Mouse (Mus musculus): ENCODE measurements around the gene Arntl.

Arntl gene

GRCm38 (mm10) chr7:113206644-113207470, at the start of gene Arntl:
TSS of gene Arntl (plus strand) at chr7:113207465.
- peak; percentile 97 for DNase-seq (ENCODE audit: low read depth)

DNA sequence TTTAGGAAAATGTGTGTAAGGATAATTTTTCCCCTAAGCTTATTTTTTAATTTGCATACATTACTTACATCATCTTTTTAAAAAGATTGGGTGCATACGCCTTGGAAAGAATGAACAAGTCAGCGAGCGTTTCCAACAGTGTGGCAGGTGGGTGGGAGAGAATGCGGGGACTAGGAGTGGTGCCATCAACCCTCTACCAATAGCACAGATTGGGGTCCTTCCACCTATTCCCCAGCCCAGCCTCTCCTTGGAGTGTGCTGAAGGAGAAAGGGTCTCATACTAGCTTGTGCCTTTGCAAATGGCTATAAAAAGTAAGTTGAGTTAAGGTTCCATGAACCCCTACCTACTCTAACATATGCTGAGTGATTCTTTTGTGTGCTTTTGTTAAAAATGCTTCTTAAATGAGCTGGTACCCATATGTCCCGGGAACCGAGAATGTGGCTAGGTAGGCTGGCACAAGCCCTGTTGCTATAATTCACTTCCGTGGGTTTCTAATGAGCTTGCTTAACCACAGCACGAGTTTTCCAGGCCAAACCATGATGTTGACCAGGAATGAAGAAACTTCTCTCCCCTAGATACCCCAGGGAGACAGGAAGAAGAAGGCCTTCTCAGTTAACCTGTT, 46.1 kb upstream of the Arntl start:
- no peak for DNase-seq (ENCODE audit: low read depth)

DNA sequence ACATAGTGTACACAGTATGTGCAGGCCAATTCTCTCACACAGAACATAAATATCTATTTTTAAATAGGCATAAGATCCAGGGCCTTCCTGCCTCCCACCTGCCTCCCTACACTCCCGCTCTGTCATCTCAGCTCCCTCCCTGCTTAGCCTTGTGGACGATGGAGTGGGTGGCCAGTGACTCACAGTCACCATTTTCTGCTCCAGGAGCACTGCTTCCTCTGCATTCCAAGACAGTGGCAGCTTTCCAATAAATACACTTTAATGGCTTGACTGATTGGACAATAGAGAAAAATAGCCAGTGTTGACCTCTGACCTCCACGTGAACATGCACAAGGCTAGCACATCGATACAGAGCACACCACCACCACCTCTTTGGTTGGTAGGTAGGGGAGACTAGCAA, 42.5 kb upstream of the Arntl start:
- peak; percentile 57 for DNase-seq (ENCODE audit: low read depth)

DNA sequence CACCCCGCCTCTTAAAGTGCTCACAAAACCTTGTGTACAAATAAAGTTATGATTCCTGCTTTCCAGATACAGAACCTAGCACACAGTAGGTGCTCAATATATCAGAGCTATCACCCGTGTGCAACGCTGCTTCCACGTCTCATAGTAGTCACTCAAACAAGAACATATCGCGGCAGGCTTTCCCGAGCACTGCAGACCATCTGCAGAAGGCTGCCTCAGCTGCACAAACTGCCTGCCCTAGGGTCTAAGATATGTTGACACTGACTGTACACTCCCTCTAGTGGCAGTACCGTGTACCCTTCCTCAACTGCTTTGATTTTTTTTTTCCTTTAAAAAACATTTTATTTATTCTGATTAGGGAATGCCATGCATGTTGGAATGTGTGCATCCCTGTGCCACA, 40.2 kb upstream of the Arntl start:
- peak; percentile 67 for DNase-seq (ENCODE audit: low read depth)

- DNase-seq (ENCODE audit: low read depth), result peak; percentile 76
Measured at GRCm38 (mm10) chr7:113168609-113169008, 38.7 kb upstream of the Arntl start.

DNA sequence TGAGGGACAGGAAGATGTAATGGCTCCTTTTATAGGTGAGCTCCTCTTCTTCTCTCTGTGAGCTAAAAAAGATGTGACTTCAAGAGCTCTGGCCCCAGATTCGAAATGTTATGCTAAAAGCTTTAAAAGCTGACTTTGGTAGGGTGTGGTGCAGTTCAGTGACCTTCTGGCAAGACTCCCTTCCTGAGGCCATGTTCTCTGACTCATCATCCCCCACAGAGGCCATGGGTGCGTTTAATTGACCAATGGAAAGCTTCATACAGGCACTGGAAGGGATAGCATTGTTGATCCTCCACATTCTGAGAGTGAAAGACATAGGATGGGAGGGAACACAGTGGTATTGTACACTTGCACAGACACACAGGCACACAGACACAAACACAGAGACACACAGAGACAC, 34.8 kb upstream of the Arntl start:
- peak; percentile 91 for DNase-seq (ENCODE audit: low read depth)

GRCm38 (mm10) chr7:113175481-113175880, 31.8 kb upstream of the Arntl start:
- no peak for DNase-seq (ENCODE audit: low read depth)

GRCm38 (mm10) chr7:113178073-113178472, 29.2 kb upstream of the Arntl start:
- DNase-seq (ENCODE audit: low read depth), result no peak

DNA sequence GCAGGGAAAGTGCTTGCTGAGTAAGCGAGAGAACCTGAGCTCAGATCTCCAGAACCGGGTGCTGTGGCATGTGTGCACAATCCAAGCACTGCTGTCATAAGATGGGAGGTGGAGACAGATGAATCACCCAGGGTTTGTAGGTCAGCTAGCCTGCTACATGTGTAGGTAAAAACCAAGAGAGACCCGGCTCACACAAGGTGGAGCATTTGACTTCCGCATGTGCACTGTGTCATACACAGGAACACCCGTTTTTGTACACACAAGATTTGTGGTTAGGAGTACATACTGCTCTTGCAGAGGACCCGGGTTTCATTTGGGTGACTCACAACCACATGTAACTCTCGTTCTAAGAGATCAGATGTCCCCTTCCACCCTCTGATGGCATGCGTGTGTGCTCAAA, 23.5 kb upstream of the Arntl start:
- DNase-seq (ENCODE audit: low read depth), result peak; percentile 55

GRCm38 (mm10) chr7:113185056-113185455, 22.2 kb upstream of the Arntl start:
- DNase-seq (ENCODE audit: low read depth), result no peak

DNA sequence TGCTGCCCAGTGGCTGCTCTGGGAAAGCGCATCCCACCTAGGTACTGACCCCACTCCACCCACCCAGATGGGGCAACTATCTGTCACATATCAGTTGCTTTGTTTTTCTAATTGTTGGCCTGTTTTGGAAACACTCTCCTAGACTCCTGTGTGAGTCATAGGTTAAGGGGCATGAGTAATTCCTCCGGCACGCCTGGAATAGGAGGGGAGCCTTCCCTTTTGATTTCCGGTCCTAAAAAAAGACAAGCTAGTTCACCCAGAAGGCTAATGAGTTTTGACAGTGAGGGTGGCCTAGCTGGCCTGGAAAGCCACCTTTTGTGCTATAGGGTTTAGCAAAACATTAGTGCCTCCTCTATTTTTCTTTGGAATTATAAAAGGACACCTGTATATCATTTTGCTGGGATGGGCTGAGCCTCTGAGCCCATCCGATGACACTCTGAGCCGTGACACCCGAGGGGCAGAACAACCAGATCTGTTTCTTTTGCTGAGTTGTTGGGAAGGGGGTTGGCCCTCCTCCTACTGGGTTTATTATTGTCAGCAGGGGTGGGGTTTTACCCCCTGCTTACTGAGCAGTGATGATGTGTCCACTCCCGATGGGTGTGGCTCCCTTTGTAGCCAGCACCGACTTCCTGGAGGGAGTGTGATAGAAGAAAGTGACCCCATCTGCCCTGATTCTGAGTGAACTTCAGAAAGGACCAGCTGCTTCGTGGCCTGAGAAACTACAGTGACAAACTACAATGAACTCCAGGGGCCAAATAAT, 21.0 kb upstream of the Arntl start:
- DNase-seq (ENCODE audit: low read depth), result peak; percentile 77

DNA sequence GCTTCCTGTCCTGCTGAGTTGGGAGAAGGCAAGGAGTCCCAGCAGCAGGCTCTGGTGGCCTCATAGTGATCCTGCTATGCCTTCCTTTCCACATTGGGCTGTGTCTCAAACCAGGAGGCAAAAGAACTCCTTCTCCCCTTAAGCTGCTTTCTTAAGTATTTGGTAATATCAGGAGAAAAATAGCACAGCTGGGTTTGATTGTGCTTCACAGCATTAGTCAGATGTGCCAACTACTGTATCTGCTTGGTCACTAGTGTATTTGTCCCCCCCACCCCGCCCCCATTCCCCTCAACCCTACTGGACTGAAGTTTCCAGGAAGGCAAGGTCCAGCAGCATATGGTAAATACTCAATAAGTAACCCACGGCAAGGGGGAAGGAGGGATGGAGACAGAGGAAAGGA, 19.2 kb upstream of the Arntl start:
- peak; percentile 65 for DNase-seq (ENCODE audit: low read depth)

GRCm38 (mm10) chr7:113188566-113188965, 18.7 kb upstream of the Arntl start:
- DNase-seq (ENCODE audit: low read depth), result no peak

DNA sequence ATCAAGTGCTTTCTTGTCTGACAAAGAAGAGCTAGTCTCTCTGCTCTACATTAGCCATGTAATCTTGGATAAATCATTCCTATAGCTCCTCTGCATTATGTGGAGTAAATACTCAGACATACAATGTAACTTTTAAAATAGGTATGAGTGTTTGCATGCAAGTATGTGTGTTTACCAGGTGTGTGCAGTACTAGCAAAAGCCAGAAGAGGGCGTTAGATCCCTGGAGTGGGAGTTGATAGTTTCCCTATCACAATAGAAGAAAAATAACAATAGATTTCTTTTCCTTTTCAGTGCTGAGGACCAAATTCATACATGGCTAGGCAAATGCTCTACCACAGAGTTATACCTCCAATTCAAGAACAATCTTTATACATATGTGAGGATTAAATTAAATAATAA, 15.5 kb upstream of the Arntl start:
- DNase-seq (ENCODE audit: low read depth), result no peak

DNA sequence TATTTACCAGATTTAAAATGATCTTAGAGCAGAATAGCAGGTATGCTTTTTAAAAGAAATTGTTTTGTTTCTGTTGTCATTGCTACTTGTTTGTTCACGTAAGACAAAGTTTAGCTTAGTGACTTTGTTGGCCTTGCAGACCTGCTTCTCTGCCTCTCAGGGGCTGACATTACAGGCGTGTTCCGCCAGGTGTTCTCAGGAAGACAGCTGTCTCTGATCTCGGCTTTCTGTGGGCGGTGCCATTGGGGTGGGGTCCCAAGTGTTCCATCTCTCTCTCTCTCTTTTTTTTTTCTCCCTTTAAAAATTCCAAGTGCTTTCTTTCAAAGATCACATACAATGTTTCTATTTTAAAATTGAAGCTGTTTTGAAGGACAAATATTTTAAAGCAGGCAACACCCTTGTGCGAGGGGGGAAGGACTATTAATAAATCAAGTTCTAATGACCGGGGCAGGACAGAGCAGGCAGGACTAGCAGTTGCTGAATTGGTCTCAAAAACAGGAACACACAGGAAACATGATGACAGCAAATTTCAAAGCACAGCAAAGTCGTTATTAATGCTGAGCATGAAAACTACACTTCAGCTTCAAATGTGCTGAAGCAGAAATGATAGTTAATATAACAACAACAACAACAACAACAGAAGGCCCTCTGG, 14.4 kb upstream of the Arntl start:
- no peak for DNase-seq (ENCODE audit: low read depth)

GRCm38 (mm10) chr7:113193872-113194271, 13.4 kb upstream of the Arntl start:
- DNase-seq (ENCODE audit: low read depth), result no peak

- no peak for DNase-seq (ENCODE audit: low read depth)
Measured at GRCm38 (mm10) chr7:113195271-113195670, 12.0 kb upstream of the Arntl start.

GRCm38 (mm10) chr7:113196171-113196570, 11.1 kb upstream of the Arntl start:
- no peak for DNase-seq (ENCODE audit: low read depth)

DNA sequence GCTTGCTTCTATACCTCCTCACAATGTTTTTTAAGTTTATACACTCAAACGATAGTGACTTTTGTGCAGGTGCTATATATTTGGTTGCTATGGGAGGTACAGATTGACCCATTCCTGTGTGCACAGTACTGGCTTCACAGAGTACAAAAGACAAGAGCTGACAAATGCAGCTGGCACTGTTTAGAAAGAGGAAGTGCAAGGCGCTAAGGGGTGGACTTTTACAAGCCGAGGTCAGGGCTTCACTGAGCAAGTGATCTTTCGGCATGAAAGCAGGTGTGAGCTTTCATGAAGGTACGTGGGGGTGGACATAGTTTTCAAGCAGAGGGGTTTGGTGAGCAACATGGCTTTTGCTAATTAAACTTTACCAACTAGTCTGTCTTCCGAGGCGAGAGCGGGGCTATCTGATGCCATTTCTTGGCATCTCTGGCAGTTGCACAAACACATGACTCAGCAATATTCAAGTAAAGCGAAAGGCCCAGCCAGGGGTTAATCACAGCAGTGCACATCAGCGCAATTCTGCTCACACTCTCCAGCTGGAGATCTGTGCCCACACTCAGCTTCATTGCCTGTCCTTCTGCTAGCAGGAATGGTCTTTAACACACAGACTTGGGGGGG, 10.0 kb upstream of the Arntl start:
- DNase-seq (ENCODE audit: low read depth), result peak; percentile 63

GRCm38 (mm10) chr7:113201584-113201983, 5.7 kb upstream of the Arntl start:
- peak; percentile 80 for DNase-seq (ENCODE audit: low read depth)

GRCm38 (mm10) chr7:113207471-113208387, 464 bp downstream of the Arntl start:
- peak; percentile 68 for DNase-seq (ENCODE audit: low read depth)

Measured in NIH3T3 (cell line).